13 mouse cellular contexts compared by ENCODE assay signal in genomic region chr1:172329616-172330015, GRCm38 (mm10). TPM values are rescaled to one million over a fixed set of nuclear protein-coding genes. Genes with fewer than 3 reads are reported as not detected.
A peak's percentile ranks its signal among the peaks of the same experiment; 100 is the strongest.
DNase-seq lines count a peak whose midpoint lies in the region; ATAC-seq and TF ChIP-seq lines count a peak whose summit lies in the region.
"Had no signal": no experiment of that assay in that cellular context is flagged by ENCODE, and none has a peak within 500 bp of the region (broad histone marks: within the 10 kb centered on the region; RNA-seq: fewer than 3 reads in every experiment).

No protein-coding gene starts in this region.

- ATAC-seq in hindbrain, embryonic 12.5 days (ENCODE audit: low FRiP score) = no peak
- ATAC-seq in midbrain, embryonic 14.5 days (ENCODE audit: low FRiP score, low TSS enrichment) = 0 out of 2 replicates have a peak, but pooled peaks have one; percentile 5
- ATAC-seq in liver, embryonic 12.5 days = no peak

- TF ChIP-seq POLR2A in testis, adult 2 months (IDR thresholded peaks at IDR 0.05; ENCODE audit: control insufficient read depth, low read depth, low read length) = no peak

- TF ChIP-seq CTCF in testis, adult 2 months (IDR thresholded peaks at IDR 0.05; ENCODE audit: control insufficient read depth, insufficient read depth, insufficient replicate concordance, low read depth, low read length) = no peak

- no peaks in the 10 kb centered on the region for H3K27me3 ChIP-seq in testis, adult 2 months (ENCODE audit: control insufficient read depth, insufficient read depth, low read length)
- H3K27me3 ChIP-seq in hindbrain, embryonic 12.5 days = peaks cover 57% of the 10 kb centered on the region
- peaks cover 13% of the 10 kb centered on the region for H3K27me3 ChIP-seq in midbrain, embryonic 14.5 days (ENCODE audit: control insufficient read depth, insufficient read depth, low read length)
- H3K27me3 ChIP-seq in liver, embryonic 12.5 days (replicated peaks) = peaks cover 94% of the 10 kb centered on the region

- H3K27ac ChIP-seq in testis, adult 2 months (ENCODE audit: control insufficient read depth, insufficient read depth, low read depth, low read length) = no peak overlapping the region
- H3K27ac ChIP-seq in hindbrain, embryonic 12.5 days = no peak overlapping the region
- H3K27ac ChIP-seq in midbrain, embryonic 14.5 days (replicated peaks; ENCODE audit: low read depth, low read length) = no peak overlapping the region; the same call in 1 of the 2 replicates
- no peak overlapping the region for H3K27ac ChIP-seq in liver, embryonic 12.5 days
- H3K27ac ChIP-seq: heart, embryonic 13.5 days; kidney, embryonic 15.5 days had no signal

- H3K36me3 ChIP-seq in testis, adult 2 months (ENCODE audit: control insufficient read depth, insufficient read depth, low read length) = no peaks in the 10 kb centered on the region
- no peaks in the 10 kb centered on the region for H3K36me3 ChIP-seq in hindbrain, embryonic 12.5 days
- no peaks in the 10 kb centered on the region for H3K36me3 ChIP-seq in midbrain, embryonic 14.5 days (ENCODE audit: control insufficient read depth, insufficient read depth, low read length)
- no peaks in the 10 kb centered on the region for H3K36me3 ChIP-seq in liver, embryonic 12.5 days
- H3K36me3 ChIP-seq: heart, embryonic 13.5 days; kidney, embryonic 15.5 days had no signal

- peak overlapping the region; percentile 51 for H3K4me2 ChIP-seq in hindbrain, embryonic 12.5 days (replicated peaks)
- H3K4me2 ChIP-seq in midbrain, embryonic 14.5 days (ENCODE audit: low read length) = peak overlapping the region; percentile 59
- H3K4me2 ChIP-seq in liver, embryonic 12.5 days = no peak overlapping the region
- H3K4me2 ChIP-seq: heart, embryonic 13.5 days; kidney, embryonic 15.5 days had no signal

- WGBS in hindbrain, embryonic 12.5 days = 75% methylated on average over 6 of the region's 6 CpGs
- 60% methylated on average over 6 of the region's 6 CpGs for WGBS in midbrain, embryonic 14.5 days
- 56% methylated on average over 6 of the region's 6 CpGs for WGBS in liver, embryonic 12.5 days (ENCODE audit: insufficient replicate concordance)

- H3K4me3 ChIP-seq in testis, adult 2 months (ENCODE audit: control insufficient read depth, low read depth, low read length) = peak overlapping the region; percentile 74; the same call in 1 of the 2 replicates
- no peak overlapping the region for H3K4me3 ChIP-seq in hindbrain, embryonic 12.5 days
- H3K4me3 ChIP-seq in midbrain, embryonic 14.5 days (replicated peaks; ENCODE audit: low read depth, low read length) = no peak overlapping the region
- H3K4me3 ChIP-seq in liver, embryonic 12.5 days = no peak overlapping the region
- H3K4me3 ChIP-seq: heart, embryonic 13.5 days; kidney, embryonic 15.5 days had no signal

- no peak for DNase-seq in testis, postnatal 14 days (ENCODE audit: low spot score)
- DNase-seq in midbrain, embryonic 14.5 days = no peak
- no peak for DNase-seq in kidney, adult 9 months
- DNase-seq in kidney, adult 11 months = no peak
- DNase-seq: adrenal gland, postnatal 10 days; liver had no signal

- H3K9me3 ChIP-seq in hindbrain, embryonic 12.5 days (replicated peaks) = no peaks in the 10 kb centered on the region
- no peaks in the 10 kb centered on the region for H3K9me3 ChIP-seq in midbrain, embryonic 14.5 days (ENCODE audit: control insufficient read depth, low read length)
- H3K9me3 ChIP-seq in liver, embryonic 12.5 days (replicated peaks) = no peaks in the 10 kb centered on the region
- H3K9me3 ChIP-seq: kidney, embryonic 15.5 days had no signal

- peak overlapping the region; percentile 19; the same call in 1 of the 2 replicates for H3K9ac ChIP-seq in hindbrain, embryonic 12.5 days
- 0 out of 2 replicates have a peak overlapping the region, but pooled peaks have one; percentile 54 for H3K9ac ChIP-seq in midbrain, embryonic 14.5 days (replicated peaks; ENCODE audit: low read length)
- H3K9ac ChIP-seq in liver, embryonic 12.5 days = no peak overlapping the region
- H3K9ac ChIP-seq: heart, embryonic 13.5 days; kidney, embryonic 15.5 days had no signal

- peaks cover 21% of the 10 kb centered on the region for H3K4me1 ChIP-seq in testis, adult 2 months (ENCODE audit: control insufficient read depth, insufficient read depth, low read length)
- H3K4me1 ChIP-seq in hindbrain, embryonic 12.5 days = peaks cover 25% of the 10 kb centered on the region
- peaks cover 25% of the 10 kb centered on the region for H3K4me1 ChIP-seq in midbrain, embryonic 14.5 days (ENCODE audit: control insufficient read depth, insufficient read depth, low read length)
- peaks cover 9% of the 10 kb centered on the region for H3K4me1 ChIP-seq in liver, embryonic 12.5 days

RNA-seq across cellular contexts. Expression of gene Kcnj9, which starts 0.5 kb away (rescaled TPM):
- 40.4 and 41.2 TPM in 2 replicates for polyA plus RNA-seq in testis, adult 2 months (2012; rRNA removed)
- 1.2 and 2.0 TPM in 2 replicates for polyA plus RNA-seq in hindbrain, embryonic 12.5 days (2016; fragmentation: Nextera tagmentation; extraction: Ambion mirVana)
- 3.0 and 3.9 TPM in 2 replicates for polyA plus RNA-seq in midbrain, embryonic 14.5 days (2014; fragmentation: Nextera tagmentation; extraction: Ambion mirVana)
- not detected in 2 replicates for polyA plus RNA-seq in liver, embryonic 12.5 days (2016; fragmentation: Nextera tagmentation; extraction: Ambion mirVana)
- polyA plus RNA-seq: heart, embryonic 13.5 days; kidney, embryonic 15.5 days; lung, embryonic 16.5 days; stomach, embryonic 16.5 days had no signal

RNA-seq across cellular contexts. Expression of gene Kcnj10, which starts 11.4 kb away (rescaled TPM):
- polyA plus RNA-seq in testis, adult 2 months (2012; rRNA removed) = 0.06 TPM in 2 replicates
- polyA plus RNA-seq in hindbrain, embryonic 12.5 days (2016; fragmentation: Nextera tagmentation; extraction: Ambion mirVana) = 0.53 and 0.83 TPM in 2 replicates
- polyA plus RNA-seq in midbrain, embryonic 14.5 days (2014; fragmentation: Nextera tagmentation; extraction: Ambion mirVana) = 1.5 TPM in 2 replicates
- polyA plus RNA-seq in liver, embryonic 12.5 days (2016; fragmentation: Nextera tagmentation; extraction: Ambion mirVana) = 0.02 and 0.07 TPM in 2 replicates
- polyA plus RNA-seq: heart, embryonic 13.5 days had no signal

RNA-seq across cellular contexts. Expression of gene Atp1a2, which starts 31.8 kb away (rescaled TPM):
- 12.4 and 17.3 TPM in 2 replicates for polyA plus RNA-seq in testis, adult 2 months (2012; rRNA removed)
- 13.7 and 16.1 TPM in 2 replicates for polyA plus RNA-seq in hindbrain, embryonic 12.5 days (2016; fragmentation: Nextera tagmentation; extraction: Ambion mirVana)
- 18.2 and 19.4 TPM in 2 replicates for polyA plus RNA-seq in midbrain, embryonic 14.5 days (2014; fragmentation: Nextera tagmentation; extraction: Ambion mirVana)
- 0.24 and 0.36 TPM in 2 replicates for polyA plus RNA-seq in liver, embryonic 12.5 days (2016; fragmentation: Nextera tagmentation; extraction: Ambion mirVana)

RNA-seq across cellular contexts. Expression of gene Pigm, which starts 46.7 kb away (rescaled TPM):
- 3.8 and 4.0 TPM in 2 replicates for polyA plus RNA-seq in testis, adult 2 months (2012; rRNA removed)
- 9.4 and 9.8 TPM in 2 replicates for polyA plus RNA-seq in hindbrain, embryonic 12.5 days (2016; fragmentation: Nextera tagmentation; extraction: Ambion mirVana)
- polyA plus RNA-seq in midbrain, embryonic 14.5 days (2014; fragmentation: Nextera tagmentation; extraction: Ambion mirVana) = 5.2 and 6.4 TPM in 2 replicates
- polyA plus RNA-seq in liver, embryonic 12.5 days (2016; fragmentation: Nextera tagmentation; extraction: Ambion mirVana) = 4.3 TPM in 2 replicates
